Mouse (Mus musculus) megakaryocyte, embryonic 14.5 days (primary cell): Measurements from ENCODE around the gene Gm3045. TPM values are rescaled to one million over a fixed set of nuclear protein-coding genes. Genes with fewer than 3 reads are reported as not detected.

Experiments
- H3K27me3 ChIP-seq: replicated peaks from 2 replicates; pipeline ENCODE3; 2012; ENCODE audit warnings: inconsistent platforms
- H3K36me3 ChIP-seq: replicated peaks from 2 replicates; pipeline ENCODE3; 2012; ENCODE audit warnings: low read length, inconsistent platforms, mixed read lengths
- H3K4me1 ChIP-seq: 2 replicates; pipeline ENCODE4 v1.6.1; 2012; ENCODE audit warnings: inconsistent platforms
- H3K4me3 ChIP-seq: replicated peaks from 2 replicates; pipeline ENCODE3; 2012; ENCODE audit warnings: moderate library complexity, mild to moderate bottlenecking, inconsistent platforms
- H3K9me3 ChIP-seq: 2 replicates; pipeline ENCODE4 v1.6.1; 2012; ENCODE audit warnings: inconsistent platforms
- FLI1 ChIP-seq: IDR thresholded peaks from 2 replicates; pipeline ENCODE4 v1.6.1; 2012; ENCODE audit warnings: low read length, inconsistent platforms, mixed read lengths
- GATA1 ChIP-seq: IDR thresholded peaks from 3 replicates; pipeline ENCODE4 v1.6.1; 2012; ENCODE audit warnings: mixed read lengths, low read length, inconsistent platforms, borderline replicate concordance
- polyA plus RNA-seq: library from polyadenylated mRNA; stranded (reverse); fragments of >175 nt; gene quantifications from 2 replicates; pipeline ENCODE4 v1.2.3, GENCODE M21; 2012; ENCODE audit warnings: low replicate concordance; ENCODE audit not compliant: insufficient read depth

Gene Gm3045
- polyA plus RNA-seq, 1 experiment: not detected

- TF ChIP-seq FLI1 (no peak), GATA1 (no peak)
- peaks cover 22% of the 10 kb centered on the region for H3K27me3 ChIP-seq
- no peaks in the 10 kb centered on the region for H3K9me3 ChIP-seq
- H3K4me1 ChIP-seq: peaks cover 6% of the 10 kb centered on the region; the same call in 1 of the 2 replicates
- H3K36me3 ChIP-seq: no peaks in the 10 kb centered on the region
- H3K4me3 ChIP-seq: no peak overlapping the region
These were observed 50.9 kb downstream of the Gm3045 start for GRCm38 (mm10) chr13:56477271-56477670.

- Histone ChIP-seq H3K36me3 (no peaks in the 10 kb centered on the region), H3K9me3 (no peaks in the 10 kb centered on the region), H3K27me3 (peaks cover 24% of the 10 kb centered on the region), H3K4me3 (no peak overlapping the region), H3K4me1 (peaks cover 6% of the 10 kb centered on the region; the same call in 1 of the 2 replicates)
- no peak for TF ChIP-seq FLI1
- TF ChIP-seq GATA1: no peak
These were observed 51.6 kb downstream of the Gm3045 start for GRCm38 (mm10) chr13:56478027-56478426.

GRCm38 (mm10) chr13:56482146-56482545 lies 55.8 kb downstream of the Gm3045 start, which contains the start of gene Il9:
TSS of gene Il9 (minus strand) at chr13:56482246.
- Histone ChIP-seq H3K9me3 (no peaks in the 10 kb centered on the region), H3K27me3 (peaks cover 23% of the 10 kb centered on the region)

More at GRCm38 (mm10) chr13:56482146-56482545, 55.8 kb downstream of the Gm3045 start, which contains the start of gene Il9:
- Histone ChIP-seq H3K4me3 (no peak within 1 kb of the TSS), H3K36me3 (no peaks in the 10 kb centered on the region), H3K4me1 (no peaks in the 10 kb centered on the region; the same call in 1 of the 2 replicates)
- TF ChIP-seq GATA1: no peak
- TF ChIP-seq FLI1: no peak

Other genes with a start within 250 kb of the Gm3045 start
- 3.1 and 6.6 TPM in 2 replicates for gene Tifab, start 247.7 kb upstream of the Gm3045 start, polyA plus RNA-seq
- not detected in 2 replicates for gene Neurog1, start 174.4 kb upstream of the Gm3045 start, polyA plus RNA-seq
- gene Cxcl14, start 130.0 kb upstream of the Gm3045 start, polyA plus RNA-seq: 1.7 TPM in 1 of 2 replicates, not detected in the other
- gene Slc25a48, start 11.8 kb downstream of the Gm3045 start, polyA plus RNA-seq: not detected in 2 replicates
- not detected in 2 replicates for gene Il9, start 55.7 kb downstream of the Gm3045 start, polyA plus RNA-seq
- not detected in 2 replicates for gene Fbxl21, start 95.9 kb downstream of the Gm3045 start, polyA plus RNA-seq
- gene Lect2, start 121.9 kb downstream of the Gm3045 start, polyA plus RNA-seq: not detected in 2 replicates
- 7.2 TPM in 1 of 2 replicates, not detected in the other for gene Tgfbi, start 182.9 kb downstream of the Gm3045 start, polyA plus RNA-seq